Mouse (Mus musculus): ENCODE data around the gene Fli1.

Gene Fli1

GRCm38 (mm10) chr9:32400212-32400611, 142.4 kb downstream of the Fli1 start:
- DNase-seq: no peak

DNA sequence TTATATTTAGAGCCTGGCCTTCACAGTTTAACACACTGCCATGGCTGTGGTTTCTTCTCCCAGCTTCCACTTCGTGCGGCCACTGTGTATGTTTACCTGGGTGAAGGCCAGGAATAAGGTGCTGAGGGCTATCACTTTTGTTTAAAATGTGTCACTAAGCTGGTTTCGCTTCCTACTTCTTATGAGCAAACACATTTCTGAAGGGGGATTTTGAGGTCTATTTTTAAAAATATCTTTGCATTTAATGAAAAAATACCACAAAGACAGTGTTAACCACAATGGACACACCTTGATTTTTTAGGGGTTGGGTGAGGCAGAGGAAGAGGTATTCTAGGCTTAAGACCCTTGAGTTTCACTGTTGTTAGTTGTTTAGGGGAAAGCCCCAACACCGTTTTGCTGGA, 147.9 kb downstream of the Fli1 start:
- no peak for DNase-seq

DNA sequence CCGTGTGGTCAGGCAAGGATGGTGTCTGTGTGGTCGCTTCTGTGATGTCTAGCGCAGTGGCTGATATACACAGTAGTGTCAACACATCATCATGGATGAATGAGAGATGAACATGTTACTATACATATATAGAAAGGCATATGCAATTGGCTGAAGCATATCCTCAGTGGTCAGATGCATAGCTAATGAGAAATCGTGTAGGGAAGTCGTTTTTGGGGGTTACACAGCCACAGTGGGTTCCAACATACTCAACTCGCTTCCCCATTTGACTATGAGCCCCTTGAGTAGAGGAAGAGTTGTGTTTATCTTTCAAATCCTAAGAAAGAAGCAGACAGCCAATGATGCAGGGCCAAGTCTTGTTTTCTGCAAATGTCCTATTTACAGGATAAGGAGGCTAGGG, 149.9 kb downstream of the Fli1 start:
- no peak for DNase-seq

- no peak for DNase-seq
These were observed 151.0 kb downstream of the Fli1 start for GRCm38 (mm10) chr9:32391701-32392100.

- DNase-seq: no peak
These were observed 151.6 kb downstream of the Fli1 start for GRCm38 (mm10) chr9:32391092-32391491.

DNA sequence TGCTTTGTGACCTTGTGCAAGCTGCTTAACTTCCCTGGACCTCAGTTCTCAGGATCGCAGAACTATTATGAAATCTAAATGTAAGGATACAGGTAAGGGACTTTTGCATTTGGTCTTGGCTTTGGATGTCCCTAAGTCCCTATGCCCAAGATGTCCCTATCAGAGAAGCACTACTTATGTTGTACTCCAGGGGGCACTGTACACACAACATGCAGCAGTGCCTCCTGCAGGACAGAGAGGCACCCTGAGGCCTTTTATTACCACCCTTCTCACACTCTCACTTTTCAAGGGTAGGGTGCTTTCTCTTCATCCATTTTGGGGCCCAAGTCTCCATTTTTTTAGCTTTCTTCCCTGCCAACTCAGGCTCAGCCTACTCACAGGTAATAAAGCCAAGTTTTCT, 154.5 kb downstream of the Fli1 start:
- DNase-seq: no peak

DNA sequence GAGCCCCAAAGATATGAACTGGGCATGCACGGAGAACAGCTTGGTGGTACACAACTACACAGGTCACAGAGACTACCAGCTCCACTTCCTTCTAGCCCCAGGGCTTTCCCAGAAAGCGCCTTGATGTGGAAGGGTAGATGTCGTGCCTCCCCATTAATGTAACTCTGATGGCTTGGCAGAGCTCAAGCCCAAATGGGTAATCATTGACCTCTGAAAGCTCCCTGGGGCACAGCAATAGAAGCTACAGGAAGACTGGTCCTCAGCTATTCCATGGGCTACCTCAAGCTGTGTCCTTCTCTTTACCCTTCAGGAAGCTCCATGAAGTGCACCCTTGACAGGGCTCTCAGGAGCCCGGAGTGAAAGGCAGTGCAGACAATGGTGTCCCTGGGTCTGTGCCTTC, 157.8 kb downstream of the Fli1 start:
- DNase-seq: no peak

GRCm38 (mm10) chr9:32376863-32377590, 165.6 kb downstream of the Fli1 start:
- no peak for DNase-seq

- DNase-seq: no peak
These were observed 166.6 kb downstream of the Fli1 start for GRCm38 (mm10) chr9:32376031-32376430.

- DNase-seq: no peak
These were observed 169.0 kb downstream of the Fli1 start for GRCm38 (mm10) chr9:32373656-32374055.

Data from cerebellum, postnatal 14 days (tissue).